Mouse (Mus musculus) kidney, embryonic 14.5 days (tissue): ENCODE data around the gene Ccdc162. TPM values are rescaled to one million over a fixed set of nuclear protein-coding genes. Genes with fewer than 3 reads are reported as not detected.

Experiments
- ATAC-seq: fragments of 200-750 bp; cut with Nextera tagmentation; 2 replicates; pipeline ENCODE4 v1.8.0; 2017; ENCODE audit warnings: moderate number of reproducible peaks, mild to moderate bottlenecking, moderate TSS enrichment, moderate library complexity; ENCODE audit not compliant: low FRiP score, low TSS enrichment
- H3K27ac ChIP-seq: fragments of 300-500 bp; sonication (generic); 2 replicates; pipeline ENCODE4 v1.5.1; 2014; ENCODE audit warnings: low read depth, mild to moderate bottlenecking, low read length, moderate library complexity, mixed read lengths
- H3K27me3 ChIP-seq: fragments of 300-500 bp; sonication (generic); 2 replicates; pipeline ENCODE4 v1.6.1; 2014; ENCODE audit warnings: mild to moderate bottlenecking, low read length; ENCODE audit not compliant: control insufficient read depth, insufficient read depth
- H3K36me3 ChIP-seq: fragments of 300-500 bp; sonication (generic); 2 replicates; pipeline ENCODE4 v1.6.1; 2014; ENCODE audit warnings: low read length, mixed read lengths; ENCODE audit not compliant: control insufficient read depth, insufficient read depth
- H3K4me1 ChIP-seq: fragments of 300-500 bp; sonication (generic); 2 replicates; pipeline ENCODE4 v1.6.1; 2014; ENCODE audit warnings: low read length, mixed read lengths; ENCODE audit not compliant: control insufficient read depth, insufficient read depth
- H3K4me2 ChIP-seq: fragments of 300-500 bp; sonication (generic); replicated peaks from 2 replicates; pipeline ENCODE4 v1.6.1; 2014; ENCODE audit warnings: low read depth, mild to moderate bottlenecking, low read length
- H3K4me3 ChIP-seq: fragments of 300-500 bp; sonication (generic); 2 replicates; pipeline ENCODE4 v1.5.1; 2014; ENCODE audit warnings: mild to moderate bottlenecking, low read length
- H3K9ac ChIP-seq: fragments of 300-500 bp; sonication (generic); 2 replicates; pipeline ENCODE4 v1.6.1; 2014; ENCODE audit warnings: low read depth, mild to moderate bottlenecking, low read length, moderate library complexity
- H3K9me3 ChIP-seq: fragments of 300-500 bp; sonication (generic); 2 replicates; pipeline ENCODE4 v1.6.1; 2016; ENCODE audit warnings: low read length; ENCODE audit not compliant: control insufficient read depth
- WGBS: fragments of 180-500 bp; shearing (Covaris S2); extraction: QIAGEN DNeasy Blood & Tissue Kit; methylation state at CpG from one replicate; pipeline ENCODE4 v1.1.7; 2014; 5-methylcytosine and 5-hydroxymethylcytosine counted together
- polyA plus RNA-seq: library from polyadenylated mRNA; unstranded; fragments of >200 nt; fragmentation: Nextera tagmentation; extraction: Ambion mirVana; gene quantifications from 2 replicates; pipeline ENCODE4 v1.2.1, GENCODE M21; 2014

Ccdc162 gene
- polyA plus RNA-seq, 1 experiment from 2014 or later: 0.15 TPM

GRCm38 (mm10) chr10:41715557-41715956, 877 bp downstream of the Ccdc162 start:
- no peak for ATAC-seq
- Histone ChIP-seq H3K4me1 (0 out of 2 replicates have a peak, but pooled peaks cover 8% of the 10 kb centered on the region), H3K27ac (no peak overlapping the region), H3K9ac (no peak overlapping the region), H3K9me3 (no peaks in the 10 kb centered on the region), H3K27me3 (no peaks in the 10 kb centered on the region), H3K4me2 (no peak overlapping the region), H3K4me3 (no peak overlapping the region), H3K36me3 (no peaks in the 10 kb centered on the region; the same call in 1 of the 2 replicates)
- WGBS: 81% methylated on average over 14 of the region's 14 CpGs

GRCm38 (mm10) chr10:41711467-41711866, 5.0 kb downstream of the Ccdc162 start:
- Histone ChIP-seq H3K27me3 (no peaks in the 10 kb centered on the region), H3K4me1 (0 out of 2 replicates have a peak, but pooled peaks cover 4% of the 10 kb centered on the region), H3K9me3 (no peaks in the 10 kb centered on the region), H3K4me2 (no peak overlapping the region), H3K4me3 (no peak overlapping the region), H3K27ac (no peak overlapping the region), H3K36me3 (no peaks in the 10 kb centered on the region), H3K9ac (no peak overlapping the region)
- no peak for ATAC-seq
- WGBS: 51% methylated on average over 7 of the region's 7 CpGs

DNA sequence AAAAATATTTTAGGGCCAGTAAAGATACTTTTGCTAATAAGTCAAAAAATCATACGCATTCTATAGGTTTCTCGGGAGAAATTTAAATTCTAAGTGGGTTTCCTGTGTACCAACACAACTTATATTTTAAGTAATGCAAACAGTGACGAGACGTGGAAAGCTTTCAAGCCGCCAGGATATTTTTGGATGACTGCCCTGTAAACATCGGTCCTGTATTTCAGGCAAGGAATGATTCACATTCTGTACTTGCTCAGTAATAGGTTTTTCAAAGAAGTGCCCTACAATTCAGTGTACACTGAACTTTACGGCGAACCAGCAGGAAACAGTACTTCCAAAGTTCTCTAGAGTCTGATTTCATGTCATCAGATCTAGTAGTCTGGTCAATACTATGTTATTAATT, 5.7 kb downstream of the Ccdc162 start:
- 80% methylated on average over 8 of the region's 8 CpGs for WGBS
- ATAC-seq: no peak
- no peaks in the 10 kb centered on the region for H3K36me3 ChIP-seq
- no peak overlapping the region for H3K4me2 ChIP-seq
- H3K27ac ChIP-seq: no peak overlapping the region
- H3K27me3 ChIP-seq: no peaks in the 10 kb centered on the region
- H3K4me1 ChIP-seq: no peaks in the 10 kb centered on the region
- no peak overlapping the region for H3K4me3 ChIP-seq
- H3K9ac ChIP-seq: no peak overlapping the region
- no peaks in the 10 kb centered on the region for H3K9me3 ChIP-seq

- Histone ChIP-seq H3K27me3 (no peaks in the 10 kb centered on the region), H3K9ac (no peak overlapping the region), H3K4me1 (no peaks in the 10 kb centered on the region), H3K4me3 (no peak overlapping the region), H3K27ac (no peak overlapping the region), H3K4me2 (no peak overlapping the region), H3K36me3 (no peaks in the 10 kb centered on the region), H3K9me3 (no peaks in the 10 kb centered on the region)
- WGBS: 57% methylated on average over 8 of the region's 8 CpGs
- no peak for ATAC-seq
Observed at GRCm38 (mm10) chr10:41709341-41709740, 7.1 kb downstream of the Ccdc162 start.

DNA sequence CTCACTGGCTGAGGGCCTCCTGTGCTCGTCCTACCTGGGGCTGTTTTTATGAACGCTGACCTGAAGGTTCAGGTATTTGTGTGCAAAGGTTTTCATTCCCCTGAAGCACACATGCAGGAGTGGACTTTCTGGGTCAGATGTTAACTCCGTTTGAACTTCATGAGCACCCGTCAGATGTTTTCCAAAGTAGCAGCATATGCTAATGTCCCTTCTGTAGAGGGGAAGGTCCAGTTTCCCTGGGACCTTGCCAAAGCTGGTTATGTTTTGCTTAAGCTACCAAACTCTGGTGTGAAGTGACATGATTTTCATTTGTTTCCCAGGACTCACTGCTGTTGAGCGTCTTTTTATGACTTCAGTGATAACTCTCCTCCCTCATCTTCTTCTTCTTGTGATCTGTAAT, 16.8 kb downstream of the Ccdc162 start:
- no peak overlapping the region for H3K4me2 ChIP-seq
- H3K9me3 ChIP-seq: no peaks in the 10 kb centered on the region
- WGBS: 80% methylated on average over 5 of the region's 5 CpGs
- ATAC-seq: no peak
- H3K4me1 ChIP-seq: no peaks in the 10 kb centered on the region
- no peaks in the 10 kb centered on the region for H3K36me3 ChIP-seq
- H3K27me3 ChIP-seq: no peaks in the 10 kb centered on the region
- no peak overlapping the region for H3K9ac ChIP-seq
- no peak overlapping the region for H3K4me3 ChIP-seq
- H3K27ac ChIP-seq: no peak overlapping the region

DNA sequence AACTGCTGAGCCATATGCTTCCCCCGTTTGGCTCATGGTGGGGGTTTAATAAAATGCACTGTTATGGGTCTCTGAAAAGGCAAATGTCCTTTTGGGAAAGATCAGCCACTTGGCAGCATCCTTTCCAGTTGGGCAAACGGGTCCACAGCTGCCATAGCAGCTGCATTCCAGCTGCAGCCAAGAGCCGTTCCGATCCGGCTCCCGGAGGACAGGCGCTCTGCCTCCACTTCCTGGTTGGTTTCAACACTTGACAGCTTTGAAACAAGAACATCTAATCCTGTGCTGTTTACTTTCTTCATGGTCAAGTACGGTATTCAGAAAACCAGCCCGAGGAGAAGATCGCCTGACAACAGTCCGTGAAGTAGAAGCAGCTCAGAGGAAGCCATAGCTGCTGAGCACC, 19.4 kb downstream of the Ccdc162 start:
- no peak for ATAC-seq
- Histone ChIP-seq H3K4me3 (no peak overlapping the region), H3K27ac (no peak overlapping the region), H3K4me1 (no peaks in the 10 kb centered on the region), H3K27me3 (no peaks in the 10 kb centered on the region), H3K9me3 (no peaks in the 10 kb centered on the region), H3K9ac (no peak overlapping the region), H3K36me3 (no peaks in the 10 kb centered on the region), H3K4me2 (no peak overlapping the region)
- WGBS: 85% methylated on average over 11 of the region's 11 CpGs

DNA sequence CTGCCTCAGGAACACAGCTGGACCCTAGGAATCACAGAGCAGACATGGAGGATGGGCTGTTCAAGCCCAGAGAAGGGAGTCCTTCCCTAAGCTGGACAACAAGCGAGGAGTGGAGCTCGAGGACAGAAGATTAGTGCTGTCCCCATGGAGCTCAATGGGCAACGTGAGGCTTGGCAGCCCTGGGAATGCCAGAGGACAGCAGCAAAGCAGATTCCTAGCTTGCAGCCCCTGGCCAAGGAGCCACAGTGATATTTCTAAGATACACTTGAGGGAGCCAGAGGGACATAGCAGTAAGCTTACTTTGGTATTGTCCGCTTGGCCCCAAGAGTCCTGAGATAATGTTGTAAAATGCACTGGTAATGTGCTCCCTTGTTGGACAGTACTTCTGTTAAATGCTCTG, 25.5 kb downstream of the Ccdc162 start:
- no peaks in the 10 kb centered on the region for H3K4me1 ChIP-seq
- H3K4me2 ChIP-seq: no peak overlapping the region
- no peaks in the 10 kb centered on the region for H3K36me3 ChIP-seq
- H3K9me3 ChIP-seq: peaks cover 4% of the 10 kb centered on the region; the same call in 1 of the 2 replicates
- no peak for ATAC-seq
- H3K4me3 ChIP-seq: no peak overlapping the region
- no peaks in the 10 kb centered on the region for H3K27me3 ChIP-seq
- no peak overlapping the region for H3K9ac ChIP-seq
- 70% methylated on average over 4 of the region's 4 CpGs for WGBS
- H3K27ac ChIP-seq: no peak overlapping the region

GRCm38 (mm10) chr10:41689941-41690887, 26.2 kb downstream of the Ccdc162 start:
- 23% methylated on average over 24 of the region's 24 CpGs for WGBS
- Histone ChIP-seq H3K27me3 (no peaks in the 10 kb centered on the region), H3K9me3 (peaks cover 4% of the 10 kb centered on the region; the same call in 1 of the 2 replicates), H3K4me1 (no peaks in the 10 kb centered on the region), H3K4me3 (peak overlapping the region; percentile 38), H3K36me3 (no peaks in the 10 kb centered on the region), H3K4me2 (peak overlapping the region; percentile 62), H3K27ac (no peak overlapping the region), H3K9ac (peak overlapping the region; percentile 42)
- ATAC-seq: peak; percentile 77

DNA sequence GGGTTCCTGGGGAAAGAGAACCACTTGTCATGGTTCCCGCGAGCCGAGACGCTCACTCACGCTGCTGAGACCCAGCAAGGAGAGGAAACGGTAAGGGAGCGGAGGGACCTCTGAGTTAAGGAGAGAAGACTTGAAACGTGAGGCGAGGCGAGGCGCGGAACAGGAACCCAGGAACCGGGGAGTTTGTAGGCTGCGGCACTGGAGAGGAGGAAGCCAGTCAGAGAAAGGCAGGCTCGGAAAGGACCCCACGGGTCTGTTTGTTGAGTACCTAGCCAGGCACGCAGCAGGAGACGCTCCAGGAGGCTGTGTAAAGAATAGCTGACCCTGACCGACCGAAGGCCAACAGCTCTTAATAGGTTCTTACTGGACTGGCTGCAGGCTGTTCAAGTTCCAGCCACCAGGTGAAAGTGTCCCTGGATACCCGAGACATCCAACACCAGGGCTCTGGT, 31.9 kb downstream of the Ccdc162 start:
- H3K4me1 ChIP-seq: no peaks in the 10 kb centered on the region
- no peaks in the 10 kb centered on the region for H3K36me3 ChIP-seq
- H3K27ac ChIP-seq: no peak overlapping the region
- peak overlapping the region; percentile 8; the same call in 1 of the 2 replicates for H3K4me3 ChIP-seq
- no peak overlapping the region for H3K9ac ChIP-seq
- ATAC-seq: peak; percentile 76
- H3K4me2 ChIP-seq: peak overlapping the region; percentile 28
- WGBS: 1% methylated on average over 21 of the region's 21 CpGs
- H3K27me3 ChIP-seq: no peaks in the 10 kb centered on the region
- peaks cover 4% of the 10 kb centered on the region; the same call in 1 of the 2 replicates for H3K9me3 ChIP-seq
